Mouse (Mus musculus): Measurements from ENCODE around the gene Elavl3. TPM values are rescaled to one million over a fixed set of nuclear protein-coding genes. Genes with fewer than 3 reads are reported as not detected.
"Not testable (repeated sequence)": the region's sequence is repeated elsewhere in the genome, so short reads cannot be mapped to it uniquely, and the experiment has no call there.

Elavl3 gene
- total and polyA plus RNA-seq, 2 experiments: not detected

- TF ChIP-seq POLR2A (IDR thresholded peaks at IDR 0.05; ENCODE audit: extremely low read depth, insufficient read depth, low read length) (no peak), CTCF (IDR thresholded peaks at IDR 0.05; ENCODE audit: low read depth, low read length) (no peak)
- Histone ChIP-seq H3K4me3 (ENCODE audit: insufficient read depth, low read depth, low read length) (no peak overlapping the region), H3K27me3 (ENCODE audit: control insufficient read depth, insufficient read depth, low read length) (no peaks in the 10 kb centered on the region), H3K79me2 (ENCODE audit: control insufficient read depth, insufficient read depth, low read length) (no peaks in the 10 kb centered on the region), H3K27ac (replicated peaks; ENCODE audit: insufficient read depth, low read depth, low read length) (no peak overlapping the region), H3K9ac (ENCODE audit: low read depth, low read length) (no peak overlapping the region), H3K4me1 (ENCODE audit: control insufficient read depth, insufficient read depth, low read length) (no peaks in the 10 kb centered on the region), H3K36me3 (ENCODE audit: control insufficient read depth, insufficient read depth, low read length) (peaks cover 2% of the 10 kb centered on the region; the same call in 1 of the 2 replicates)
- DNase-seq (ENCODE audit: extremely low read depth, low read depth, low spot score): no peak
- WGBS: 97% methylated on average over 23 of the region's 23 CpGs
Observed at GRCm38 (mm10) chr9:22076223-22076622, 24.4 kb upstream of the Elavl3 start.

GRCm38 (mm10) chr9:22075778-22076177, 24.0 kb upstream of the Elavl3 start:
- H3K79me2 ChIP-seq (ENCODE audit: control insufficient read depth, insufficient read depth, low read length); DNase-seq (ENCODE audit: extremely low read depth, low read depth, low spot score); H3K4me1 ChIP-seq (ENCODE audit: control insufficient read depth, insufficient read depth, low read length); H3K9ac ChIP-seq (ENCODE audit: low read depth, low read length); H3K27ac ChIP-seq (replicated peaks; ENCODE audit: insufficient read depth, low read depth, low read length); H3K27me3 ChIP-seq (ENCODE audit: control insufficient read depth, insufficient read depth, low read length); H3K36me3 ChIP-seq (ENCODE audit: control insufficient read depth, insufficient read depth, low read length); H3K4me3 ChIP-seq (ENCODE audit: insufficient read depth, low read depth, low read length): not testable (repeated sequence)
- WGBS: 81% methylated on average over 5 of the region's 5 CpGs

GRCm38 (mm10) chr9:22072276-22072675, 20.5 kb upstream of the Elavl3 start:
- H3K79me2 ChIP-seq (ENCODE audit: control insufficient read depth, insufficient read depth, low read length): no peaks in the 10 kb centered on the region
- no peak for DNase-seq (ENCODE audit: extremely low read depth, low read depth, low spot score)
- 88% methylated on average over 4 of the region's 4 CpGs for WGBS
- no peaks in the 10 kb centered on the region for H3K27me3 ChIP-seq (ENCODE audit: control insufficient read depth, insufficient read depth, low read length)
- TF ChIP-seq POLR2A (IDR thresholded peaks at IDR 0.05; ENCODE audit: extremely low read depth, insufficient read depth, low read length) (no peak), CTCF (IDR thresholded peaks at IDR 0.05; ENCODE audit: low read depth, low read length) (no peak)
- H3K27ac ChIP-seq (replicated peaks; ENCODE audit: insufficient read depth, low read depth, low read length): no peak overlapping the region
- peaks cover 5% of the 10 kb centered on the region for H3K4me1 ChIP-seq (ENCODE audit: control insufficient read depth, insufficient read depth, low read length)
- H3K36me3 ChIP-seq (ENCODE audit: control insufficient read depth, insufficient read depth, low read length): no peaks in the 10 kb centered on the region; the same call in 1 of the 2 replicates
- no peak overlapping the region for H3K4me3 ChIP-seq (ENCODE audit: insufficient read depth, low read depth, low read length)
- no peak overlapping the region for H3K9ac ChIP-seq (ENCODE audit: low read depth, low read length)

- Histone ChIP-seq H3K79me2 (ENCODE audit: control insufficient read depth, insufficient read depth, low read length) (no peaks in the 10 kb centered on the region), H3K27ac (replicated peaks; ENCODE audit: insufficient read depth, low read depth, low read length) (peak within 1 kb of the TSS; percentile 72), H3K36me3 (ENCODE audit: control insufficient read depth, insufficient read depth, low read length) (no peaks in the 10 kb centered on the region), H3K9ac (ENCODE audit: low read depth, low read length) (peak within 1 kb of the TSS; percentile 85), H3K4me1 (ENCODE audit: control insufficient read depth, insufficient read depth, low read length) (peaks cover 5% of the 10 kb centered on the region), H3K4me3 (ENCODE audit: insufficient read depth, low read depth, low read length) (peak within 1 kb of the TSS; percentile 69), H3K27me3 (ENCODE audit: control insufficient read depth, insufficient read depth, low read length) (no peaks in the 10 kb centered on the region)
- TF ChIP-seq CTCF (IDR thresholded peaks at IDR 0.05; ENCODE audit: low read depth, low read length) (no peak), POLR2A (IDR thresholded peaks at IDR 0.05; ENCODE audit: extremely low read depth, insufficient read depth, low read length) (peak; percentile 50; the same call in 1 of the 2 replicates)
- under 1% methylated on average over 78 of the region's 87 CpGs for WGBS
- DNase-seq (ENCODE audit: extremely low read depth, low read depth, low spot score): peak; percentile 93
Observed at GRCm38 (mm10) chr9:22070791-22071573, 19.2 kb upstream of the Elavl3 start, which contains the start of the genes Gm49318 and Zfp653. Gene Gm49318, minus strand, starts transcription at chr9:22071259. Gene Zfp653, minus strand, starts transcription at chr9:22071376.

GRCm38 (mm10) chr9:22069881-22070553, 18.2 kb upstream of the Elavl3 start:
- Histone ChIP-seq H3K27ac (replicated peaks; ENCODE audit: insufficient read depth, low read depth, low read length) (peak overlapping the region; percentile 41), H3K4me1 (ENCODE audit: control insufficient read depth, insufficient read depth, low read length) (peaks cover 7% of the 10 kb centered on the region), H3K4me3 (ENCODE audit: insufficient read depth, low read depth, low read length) (no peak overlapping the region), H3K79me2 (ENCODE audit: control insufficient read depth, insufficient read depth, low read length) (no peaks in the 10 kb centered on the region), H3K36me3 (ENCODE audit: control insufficient read depth, insufficient read depth, low read length) (peaks cover 1% of the 10 kb centered on the region; the same call in 1 of the 2 replicates), H3K9ac (ENCODE audit: low read depth, low read length) (peak overlapping the region; percentile 62), H3K27me3 (ENCODE audit: control insufficient read depth, insufficient read depth, low read length) (no peaks in the 10 kb centered on the region)
- TF ChIP-seq POLR2A (IDR thresholded peaks at IDR 0.05; ENCODE audit: extremely low read depth, insufficient read depth, low read length) (no peak), CTCF (IDR thresholded peaks at IDR 0.05; ENCODE audit: low read depth, low read length) (no peak)
- DNase-seq (ENCODE audit: extremely low read depth, low read depth, low spot score): peak; percentile 33
- 57% methylated on average over 4 of the region's 4 CpGs for WGBS

All from liver, adult 2 months (tissue).